Mouse (Mus musculus): ENCODE measurements around the gene Rab32. TPM values are rescaled to one million over a fixed set of nuclear protein-coding genes. Genes with fewer than 3 reads are reported as not detected.
"Not testable (repeated sequence)": the region's sequence is repeated elsewhere in the genome, so short reads cannot be mapped to it uniquely, and the experiment has no call there.

Gene Rab32
- not detected in 2 replicates for polyA plus RNA-seq (2012; ENCODE audit: insufficient read depth, insufficient read length, low replicate concordance, missing spikeins)

- no peak within 1 kb of the TSS for H3K27ac ChIP-seq (ENCODE audit: insufficient read depth, low read depth, low read length)
- H3K4me1 ChIP-seq (ENCODE audit: control insufficient read depth, insufficient read depth, low read length), result peaks cover 9% of the 10 kb centered on the region
- under 1% methylated on average over 51 of the region's 51 CpGs for WGBS
- H3K4me3 ChIP-seq (ENCODE audit: insufficient read depth, low read depth, low read length), result peak within 1 kb of the TSS; percentile 67
- peak; percentile 89 for TF ChIP-seq CTCF (IDR thresholded peaks at IDR 0.05; ENCODE audit: insufficient read depth, low read depth, low read length)
- no peak for TF ChIP-seq POLR2A (IDR thresholded peaks at IDR 0.05; ENCODE audit: insufficient read depth, low read depth, low read length)
These were observed at the start of gene Rab32 for GRCm38 (mm10) chr10:10557570-10558336. Gene Rab32, minus strand, starts transcription at chr10:10558265.

GRCm38 (mm10) chr10:10600771-10601170 lies 42.7 kb upstream of the Rab32 start:
- H3K27ac ChIP-seq (ENCODE audit: insufficient read depth, low read depth, low read length), result no peak overlapping the region
- WGBS, result 86% methylated on average over 3 of the region's 3 CpGs
- H3K4me3 ChIP-seq (ENCODE audit: insufficient read depth, low read depth, low read length), result no peak overlapping the region
- TF ChIP-seq CTCF (IDR thresholded peaks at IDR 0.05; ENCODE audit: insufficient read depth, low read depth, low read length) (no peak), POLR2A (IDR thresholded peaks at IDR 0.05; ENCODE audit: insufficient read depth, low read depth, low read length) (no peak)
- no peaks in the 10 kb centered on the region for H3K4me1 ChIP-seq (ENCODE audit: control insufficient read depth, insufficient read depth, low read length)

- WGBS, result 97% methylated on average over 2 of the region's 2 CpGs
- H3K27ac ChIP-seq (ENCODE audit: insufficient read depth, low read depth, low read length); H3K4me3 ChIP-seq (ENCODE audit: insufficient read depth, low read depth, low read length); H3K4me1 ChIP-seq (ENCODE audit: control insufficient read depth, insufficient read depth, low read length): not testable (repeated sequence)
These were observed 39.4 kb upstream of the Rab32 start for GRCm38 (mm10) chr10:10597495-10597894.

GRCm38 (mm10) chr10:10580811-10581210 lies 22.7 kb upstream of the Rab32 start:
- Histone ChIP-seq H3K4me1 (ENCODE audit: control insufficient read depth, insufficient read depth, low read length) (no peaks in the 10 kb centered on the region), H3K4me3 (ENCODE audit: insufficient read depth, low read depth, low read length) (no peak overlapping the region), H3K27ac (ENCODE audit: insufficient read depth, low read depth, low read length) (no peak overlapping the region)
- 70% methylated on average over 3 of the region's 3 CpGs for WGBS
- TF ChIP-seq CTCF (IDR thresholded peaks at IDR 0.05; ENCODE audit: insufficient read depth, low read depth, low read length) (no peak), POLR2A (IDR thresholded peaks at IDR 0.05; ENCODE audit: insufficient read depth, low read depth, low read length) (no peak)

GRCm38 (mm10) chr10:10579821-10580220 lies 21.8 kb upstream of the Rab32 start:
- Histone ChIP-seq H3K4me1 (ENCODE audit: control insufficient read depth, insufficient read depth, low read length) (no peaks in the 10 kb centered on the region), H3K4me3 (ENCODE audit: insufficient read depth, low read depth, low read length) (no peak overlapping the region), H3K27ac (ENCODE audit: insufficient read depth, low read depth, low read length) (no peak overlapping the region)
- no peak for TF ChIP-seq POLR2A (IDR thresholded peaks at IDR 0.05; ENCODE audit: insufficient read depth, low read depth, low read length)
- no peak for TF ChIP-seq CTCF (IDR thresholded peaks at IDR 0.05; ENCODE audit: insufficient read depth, low read depth, low read length)
- 64% methylated on average over 1 of the region's 1 CpGs for WGBS

- peak overlapping the region; percentile 67 for H3K4me3 ChIP-seq (ENCODE audit: insufficient read depth, low read depth, low read length)
- H3K4me1 ChIP-seq (ENCODE audit: control insufficient read depth, insufficient read depth, low read length), result peaks cover 9% of the 10 kb centered on the region
- no peak overlapping the region for H3K27ac ChIP-seq (ENCODE audit: insufficient read depth, low read depth, low read length)
- TF ChIP-seq CTCF (IDR thresholded peaks at IDR 0.05; ENCODE audit: insufficient read depth, low read depth, low read length) (no peak), POLR2A (IDR thresholded peaks at IDR 0.05; ENCODE audit: insufficient read depth, low read depth, low read length) (no peak)
- 36% methylated on average over 5 of the region's 5 CpGs for WGBS
These were observed 259 bp upstream of the Rab32 start for GRCm38 (mm10) chr10:10558337-10558711.

GRCm38 (mm10) chr10:10557085-10557484 lies 980 bp downstream of the Rab32 start:
- TF ChIP-seq CTCF (IDR thresholded peaks at IDR 0.05; ENCODE audit: insufficient read depth, low read depth, low read length) (no peak), POLR2A (IDR thresholded peaks at IDR 0.05; ENCODE audit: insufficient read depth, low read depth, low read length) (no peak)
- peaks cover 9% of the 10 kb centered on the region for H3K4me1 ChIP-seq (ENCODE audit: control insufficient read depth, insufficient read depth, low read length)
- no peak overlapping the region for H3K27ac ChIP-seq (ENCODE audit: insufficient read depth, low read depth, low read length)
- no peak overlapping the region; the same call in 1 of the 2 replicates for H3K4me3 ChIP-seq (ENCODE audit: insufficient read depth, low read depth, low read length)
- 7% methylated on average over 8 of the region's 8 CpGs for WGBS

- 91% methylated on average over 3 of the region's 3 CpGs for WGBS
- TF ChIP-seq POLR2A (IDR thresholded peaks at IDR 0.05; ENCODE audit: insufficient read depth, low read depth, low read length) (no peak), CTCF (IDR thresholded peaks at IDR 0.05; ENCODE audit: insufficient read depth, low read depth, low read length) (no peak)
- Histone ChIP-seq H3K27ac (ENCODE audit: insufficient read depth, low read depth, low read length) (no peak overlapping the region), H3K4me1 (ENCODE audit: control insufficient read depth, insufficient read depth, low read length) (peaks cover 9% of the 10 kb centered on the region), H3K4me3 (ENCODE audit: insufficient read depth, low read depth, low read length) (no peak overlapping the region)
These were observed 2.4 kb downstream of the Rab32 start for GRCm38 (mm10) chr10:10555676-10556075.

- peaks cover 9% of the 10 kb centered on the region for H3K4me1 ChIP-seq (ENCODE audit: control insufficient read depth, insufficient read depth, low read length)
- H3K4me3 ChIP-seq (ENCODE audit: insufficient read depth, low read depth, low read length), result no peak overlapping the region
- WGBS, result 76% methylated on average over 5 of the region's 5 CpGs
- TF ChIP-seq CTCF (IDR thresholded peaks at IDR 0.05; ENCODE audit: insufficient read depth, low read depth, low read length) (no peak), POLR2A (IDR thresholded peaks at IDR 0.05; ENCODE audit: insufficient read depth, low read depth, low read length) (no peak)
- no peak overlapping the region for H3K27ac ChIP-seq (ENCODE audit: insufficient read depth, low read depth, low read length)
These were observed 2.8 kb downstream of the Rab32 start for GRCm38 (mm10) chr10:10555221-10555620.

Measured in olfactory bulb, adult 2 months (tissue).